Mouse (Mus musculus) heart, adult 18-20 months (tissue): ENCODE measurements around the gene Dscaml1. TPM values are rescaled to one million over a fixed set of nuclear protein-coding genes. Genes with fewer than 3 reads are reported as not detected.

Experiments used
- DNase-seq, 2 experiments: peaks; one replicate each; pipeline ENCODE4 v3.0.0; 2021 to 2022; ENCODE audit warnings: mixed read lengths in 1 of 2
- total RNA-seq, 2 experiments: library from RNA; stranded (reverse); gene quantifications; 2 replicates each; pipeline ENCODE4 v1.2.3; 2021

Dscaml1 gene
- total RNA-seq, 2 experiments from 2014 or later = 0.28 TPM; not detected in 1

DNA sequence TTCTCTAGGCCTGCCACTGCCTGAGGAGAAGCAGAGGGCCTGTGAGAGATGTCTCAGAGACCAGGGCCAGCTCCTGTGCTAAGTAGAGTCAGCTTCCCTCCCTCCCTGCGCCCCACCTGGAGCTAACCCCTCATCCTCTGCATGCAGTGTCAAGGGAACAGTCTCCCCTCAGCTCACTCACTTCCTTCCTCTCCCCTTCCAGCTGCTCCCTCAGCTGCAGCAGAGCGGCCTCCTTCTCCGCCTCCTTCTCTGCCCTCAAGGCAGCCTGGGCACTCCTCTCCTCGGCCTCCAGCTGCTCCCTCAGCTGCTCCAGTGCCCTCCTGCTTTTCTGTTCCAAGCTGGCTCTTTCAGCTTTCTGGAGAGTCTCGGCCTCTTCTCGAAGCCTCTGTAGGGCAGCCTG lies 352.8 kb downstream of the Dscaml1 start:
- DNase-seq = no peak

- no peak for DNase-seq
Observed at GRCm38 (mm10) chr9:45783249-45784069, 357.0 kb downstream of the Dscaml1 start.

DNA sequence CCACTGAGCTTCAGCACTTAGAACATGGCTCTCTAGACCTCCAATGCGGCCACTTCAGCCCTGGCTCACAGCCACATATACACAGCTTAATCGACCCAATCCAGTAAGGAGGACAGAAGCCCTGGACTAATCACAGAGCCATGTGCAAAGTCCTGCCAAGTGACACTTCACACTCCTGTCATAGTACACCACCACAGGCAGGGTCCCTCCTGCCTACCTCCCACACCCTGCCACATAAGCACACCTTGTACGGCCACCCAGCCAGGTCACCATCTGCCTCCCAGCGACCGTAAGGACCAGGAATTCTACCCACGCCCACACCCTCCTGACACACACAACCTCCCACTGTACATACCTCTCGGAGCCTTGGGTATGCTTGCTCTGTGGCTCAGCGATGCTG lies 360.6 kb downstream of the Dscaml1 start:
- DNase-seq = no peak

DNA sequence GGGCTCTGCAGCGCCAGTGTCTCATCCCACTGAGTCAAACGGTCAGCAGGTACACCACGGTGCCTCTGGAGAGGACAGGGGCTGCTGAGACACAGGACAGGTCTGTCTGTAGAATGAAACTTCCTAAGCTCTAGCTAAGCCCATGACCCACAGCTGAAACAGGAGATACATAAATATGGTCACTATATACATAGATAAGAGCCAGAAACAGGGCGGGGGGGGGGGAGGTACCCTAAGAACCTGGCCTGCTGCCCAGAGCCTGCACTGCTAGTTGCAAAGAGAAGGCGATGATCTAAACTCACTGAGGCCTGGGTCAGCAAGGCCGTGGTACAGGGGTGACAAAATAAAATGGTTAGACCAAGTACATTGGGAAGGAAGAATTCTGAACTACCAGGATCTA lies 361.1 kb downstream of the Dscaml1 start:
- no peak for DNase-seq

GRCm38 (mm10) chr9:45788405-45788804 lies 362.0 kb downstream of the Dscaml1 start:
- no peak for DNase-seq

GRCm38 (mm10) chr9:45791456-45792142 lies 365.2 kb downstream of the Dscaml1 start:
- no peak for DNase-seq

GRCm38 (mm10) chr9:45792235-45792634 lies 365.8 kb downstream of the Dscaml1 start:
- DNase-seq = no peak

DNA sequence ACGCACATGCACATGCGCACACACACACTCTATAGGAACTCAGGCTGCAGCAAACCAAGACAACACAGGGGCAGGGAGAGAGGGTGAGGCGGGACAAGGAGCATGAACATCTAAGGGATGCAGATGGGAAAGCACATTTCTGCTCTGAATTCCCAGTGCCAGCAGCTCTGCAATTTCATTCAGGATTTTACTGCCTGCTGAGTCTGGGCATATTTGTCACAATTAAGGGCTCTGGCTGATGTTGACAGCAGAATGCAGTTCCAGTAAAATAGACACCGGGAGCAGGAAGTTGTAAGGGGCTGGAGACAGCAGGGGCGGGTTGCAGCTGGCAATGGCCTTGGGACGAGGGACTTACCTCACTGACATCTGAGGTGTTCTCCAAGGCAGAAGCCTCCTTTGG lies 367.3 kb downstream of the Dscaml1 start:
- DNase-seq = no peak

DNA sequence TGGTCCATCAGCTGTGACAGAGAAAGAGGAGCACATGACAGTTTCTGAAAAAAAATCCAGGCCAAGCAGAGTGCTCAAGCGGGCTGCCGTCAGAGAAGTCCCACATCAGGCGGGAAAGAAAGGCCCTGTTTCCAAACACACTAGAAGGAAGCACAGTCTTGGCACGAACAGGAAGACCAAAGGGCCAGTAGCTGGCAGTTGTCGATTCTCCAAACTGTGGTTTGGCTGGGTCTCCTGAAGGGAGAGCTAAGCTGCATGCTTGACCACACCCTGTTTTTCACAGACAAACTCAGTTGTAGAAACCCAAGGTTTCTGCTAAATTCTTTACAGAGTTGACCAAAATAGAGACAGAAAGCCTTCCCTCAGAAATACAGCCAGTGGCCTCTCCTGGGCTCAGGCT lies 369.3 kb downstream of the Dscaml1 start:
- peak; percentile 38 to 59 for DNase-seq

GRCm38 (mm10) chr9:45797271-45797670 lies 370.8 kb downstream of the Dscaml1 start:
- no peak for DNase-seq

- peak; percentile 10 to 17 for DNase-seq
Observed at GRCm38 (mm10) chr9:45798467-45799164, 372.2 kb downstream of the Dscaml1 start.

- no peak for DNase-seq
Observed at GRCm38 (mm10) chr9:45799402-45799801, 373.0 kb downstream of the Dscaml1 start.

Other genes starting within 250 kb of the Dscaml1 start
- gene BC049352, start 244.6 kb upstream of the Dscaml1 start, total RNA-seq = under 1 TPM in 1 of 2 experiments, not detected in 1; 0.41 TPM
- gene Tmprss4, start 222.5 kb upstream of the Dscaml1 start, total RNA-seq = under 1 TPM in 1 of 2 experiments, not detected in 1; 0.13 TPM
- 1 to 10 TPM; 1.9 to 2.5 TPM for gene Il10ra, start 157.5 kb upstream of the Dscaml1 start, total RNA-seq
- gene Tmprss13, start 107.5 kb upstream of the Dscaml1 start, total RNA-seq = 1 to 10 TPM; 6.2 to 7.9 TPM
- 10 to 100 TPM; 15.0 TPM for gene Fxyd6, start 56.4 kb upstream of the Dscaml1 start, total RNA-seq
- gene Fxyd2, start 27.0 kb upstream of the Dscaml1 start, total RNA-seq = 1 to 10 TPM; 2.6 to 7.9 TPM